Mouse (Mus musculus) hematopoietic stem cell, adult 5-6 weeks (primary cell): ENCODE data around the gene Gm14412. TPM values are rescaled to one million over a fixed set of nuclear protein-coding genes. Genes with fewer than 3 reads are reported as not detected.
"Not testable (repeated sequence)": the region's sequence is repeated elsewhere in the genome, so short reads cannot be mapped to it uniquely, and the experiment has no call there.

ENCODE experiments used
- ATAC-seq, 2 experiments: fragments of 125-278 bp in 1 of 2; replicated peaks in 1 of 2; 2 replicates each; pipeline ENCODE4 v1.8.0; 2016 to 2017; ENCODE audit warnings: inconsistent platforms in 2 of 2, mild to moderate bottlenecking in 2 of 2, moderate number of reproducible peaks in 2 of 2, low read depth in 1 of 2, moderate TSS enrichment in 1 of 2; ENCODE audit not compliant: low FRiP score in 2 of 2, poor library complexity in 2 of 2, severe bottlenecking in 2 of 2, insufficient read depth in 1 of 2, low TSS enrichment in 1 of 2
- total RNA-seq: library from RNA; stranded (forward); fragments of 172-1452, 232-1000 nt; gene quantifications from 2 replicates; pipeline ENCODE4 v1.2.3, GENCODE M21; 2017

The Gm14412 gene
- not detected in 2 replicates for total RNA-seq

DNA sequence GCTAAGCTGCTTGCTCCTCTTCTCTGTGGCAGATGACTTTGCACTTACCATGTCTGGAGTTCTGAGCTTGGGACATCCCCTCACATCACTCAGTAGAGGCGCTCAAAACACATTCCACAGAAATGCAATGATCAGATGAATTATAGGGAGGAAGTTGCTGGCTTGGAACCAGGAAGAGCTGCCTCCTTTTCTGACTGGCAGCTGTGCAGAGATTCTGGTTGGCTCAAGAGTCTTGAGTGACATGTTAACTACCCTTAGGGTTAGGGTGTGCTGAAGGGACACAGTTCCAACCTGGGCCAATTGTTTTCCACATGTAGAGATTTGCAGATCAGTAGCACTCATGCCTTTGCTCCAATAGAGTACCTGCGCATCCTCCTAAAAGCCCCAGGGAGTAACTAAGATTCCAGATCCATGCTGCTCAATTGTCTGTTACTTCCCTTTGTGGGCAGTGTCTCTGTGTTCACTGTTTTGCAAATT lies at the start of gene Gm14412:
Gene Gm14412, minus strand, starts transcription at position 51 of the 477 bp plus-strand sequence.
- ATAC-seq, result not testable (repeated sequence)

DNA sequence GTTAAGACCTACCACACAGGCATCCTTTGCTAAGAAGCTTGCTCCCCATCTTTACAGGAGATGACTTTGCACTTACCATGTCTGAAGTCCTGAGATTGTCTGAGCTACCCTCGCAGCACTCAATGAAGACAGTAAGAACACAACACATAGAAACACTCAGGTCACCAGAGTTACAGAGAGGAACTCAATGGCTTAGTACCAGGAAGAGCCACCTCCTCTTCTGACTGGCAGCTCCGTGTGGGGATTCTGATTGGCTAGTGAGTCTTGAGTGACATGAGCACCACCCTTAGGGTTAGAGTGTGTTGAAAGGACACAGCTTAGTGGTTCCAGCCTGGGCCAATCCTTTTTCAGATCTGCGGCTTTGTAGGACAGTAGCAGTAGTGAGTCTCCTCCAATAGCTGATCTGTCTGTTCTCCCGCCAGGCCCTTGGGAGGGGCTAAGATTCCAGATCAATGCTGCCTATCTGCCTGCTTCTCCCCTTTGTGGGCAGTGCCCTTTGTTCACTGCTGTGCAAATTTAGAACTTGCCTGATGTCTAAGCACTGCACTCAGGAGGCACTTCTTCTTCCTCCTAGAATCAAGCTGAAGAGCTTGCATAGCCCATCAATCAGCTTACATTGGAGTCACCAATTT lies 5.7 kb upstream of the Gm14412 start:
- not testable (repeated sequence) for ATAC-seq

DNA sequence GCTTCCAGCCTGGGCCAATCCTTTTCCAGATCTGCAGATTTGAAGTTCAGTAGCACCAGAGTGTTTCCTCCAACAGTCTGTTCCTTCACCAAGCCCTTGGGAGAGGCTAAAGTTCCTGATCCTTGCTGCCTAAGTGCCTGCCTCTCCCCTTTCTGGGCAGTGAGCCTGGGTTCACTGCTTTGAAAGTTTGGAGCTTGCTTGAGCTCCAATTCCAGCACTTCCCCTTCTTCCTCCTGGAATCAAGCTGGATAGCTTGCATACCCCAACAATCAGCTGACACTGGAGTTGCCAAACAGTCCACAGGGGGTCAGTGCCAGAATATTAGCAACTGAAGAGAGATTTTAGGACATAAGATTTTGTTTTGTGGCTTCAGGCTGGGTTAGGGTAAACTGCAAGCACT lies 2.7 kb downstream of the Gm14412 start:
- ATAC-seq, result not testable (repeated sequence)

DNA sequence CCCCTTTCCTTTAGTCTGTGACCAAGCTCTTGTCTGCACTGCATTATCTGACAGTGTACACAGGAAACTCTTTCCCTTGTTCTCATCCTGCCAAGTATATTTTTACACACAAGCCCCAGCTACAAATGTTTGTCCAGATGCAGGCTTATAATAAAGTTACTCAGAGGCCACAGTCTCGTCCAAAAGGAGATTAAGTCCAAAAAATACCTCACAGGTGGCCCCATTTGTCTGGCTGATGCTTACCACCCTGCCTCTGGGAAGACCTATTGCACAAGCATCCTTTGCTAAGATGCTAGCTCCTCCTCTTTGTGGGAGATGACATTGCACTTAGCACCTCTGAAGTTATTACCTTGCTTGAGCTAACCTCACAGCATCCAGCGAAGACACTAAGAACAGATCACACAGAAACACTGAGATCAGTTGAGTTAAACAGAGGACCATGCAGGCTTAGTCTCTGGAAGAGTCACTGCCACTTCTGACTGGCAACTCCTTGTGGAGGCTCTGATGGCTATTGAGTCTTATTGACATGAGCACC lies 3.3 kb downstream of the Gm14412 start:
- ATAC-seq, result not testable (repeated sequence)

DNA sequence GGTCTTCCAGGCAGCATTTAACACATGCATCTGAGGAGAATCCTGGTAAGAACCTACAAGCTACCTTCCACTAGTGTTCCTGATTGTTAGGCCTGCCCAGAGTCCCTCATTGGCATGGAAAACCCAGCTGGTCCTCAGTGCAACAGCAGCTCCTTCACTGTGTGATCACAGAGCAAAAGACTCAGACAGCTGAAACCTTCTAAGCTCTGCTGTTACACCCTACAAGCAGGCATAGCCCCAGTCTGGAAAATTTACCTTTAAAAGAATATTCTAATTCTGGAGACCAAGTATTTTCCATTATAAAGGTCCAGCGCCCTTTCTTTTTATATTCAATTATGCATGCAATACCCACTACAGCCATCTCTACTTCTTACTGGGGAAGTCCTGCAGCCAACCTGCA lies 5.1 kb downstream of the Gm14412 start:
- ATAC-seq, result no peak

DNA sequence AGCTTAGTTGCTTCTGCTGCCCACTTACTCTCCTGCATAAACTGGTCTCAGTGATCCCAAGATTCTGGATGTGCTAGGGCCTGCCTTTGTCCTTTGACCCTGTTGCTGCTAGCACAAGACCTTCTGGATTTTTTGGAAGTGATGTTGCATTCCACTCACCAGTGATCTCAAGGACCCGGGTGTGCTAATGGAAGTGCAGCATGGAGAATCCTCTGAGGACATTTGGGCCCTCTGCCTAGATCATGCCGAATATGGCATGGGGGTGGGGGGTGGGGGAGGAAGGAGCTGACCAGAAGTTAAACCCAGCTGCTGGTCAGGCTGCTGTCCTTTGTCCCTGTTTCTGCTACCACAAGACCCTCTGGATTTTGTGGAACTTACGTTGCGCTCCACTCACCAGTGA lies 14.5 kb downstream of the Gm14412 start:
- not testable (repeated sequence) for ATAC-seq

DNA sequence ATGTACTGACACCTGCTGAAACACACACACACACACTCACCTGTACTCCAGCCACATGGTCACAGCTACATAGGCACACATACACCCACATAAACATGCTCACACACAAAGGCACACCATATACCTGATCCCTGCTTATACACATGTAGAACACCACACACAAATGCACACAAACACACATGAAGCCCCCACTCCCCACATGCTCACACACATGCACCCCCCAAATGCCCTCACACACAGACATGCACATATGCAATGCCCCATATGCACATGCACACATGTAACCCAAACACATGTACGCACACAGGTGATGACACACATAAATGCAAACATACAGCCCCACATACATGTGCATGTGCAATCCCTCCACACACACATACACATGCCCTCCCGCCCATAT lies 19.1 kb downstream of the Gm14412 start:
- ATAC-seq, result not testable (repeated sequence)

DNA sequence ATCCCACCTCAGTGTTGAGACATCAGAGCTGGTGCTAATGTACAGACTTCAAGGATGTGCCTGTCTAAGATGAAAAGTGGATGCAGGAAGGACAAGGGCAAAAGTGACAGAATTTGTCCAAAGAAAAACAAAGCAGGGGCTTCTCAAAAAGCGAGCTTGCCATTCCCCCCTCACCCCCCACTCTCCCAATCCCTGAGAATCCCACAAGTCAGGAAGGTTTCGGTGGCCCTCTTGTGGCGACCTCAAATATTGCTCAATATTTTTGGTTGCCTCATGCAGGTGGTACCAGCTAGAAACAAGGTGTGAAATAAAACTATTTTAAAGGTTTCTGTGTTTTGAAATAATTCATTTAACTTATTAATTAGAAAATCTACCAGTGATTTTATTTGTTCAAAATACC lies 40.4 kb downstream of the Gm14412 start:
- ATAC-seq, result not testable (repeated sequence)

DNA sequence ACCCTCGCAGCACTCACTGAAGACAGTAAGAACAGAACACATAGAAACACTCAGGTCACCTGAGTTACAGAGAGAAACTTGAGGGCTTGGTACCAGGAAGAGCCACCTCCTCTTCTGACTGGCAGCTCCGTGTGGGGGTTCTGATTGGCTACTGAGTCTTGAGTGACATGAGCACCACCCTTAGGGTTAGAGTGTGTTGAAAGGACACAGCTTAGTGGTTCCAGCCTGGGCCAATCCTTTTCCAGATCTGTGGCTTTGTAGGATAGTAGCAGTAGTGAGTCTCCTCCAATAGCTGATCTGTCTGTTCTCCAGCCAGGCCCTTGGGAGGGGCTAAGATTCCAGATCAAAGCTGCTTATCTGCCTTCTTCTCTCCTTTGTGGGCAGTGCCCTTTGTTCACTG lies 46.4 kb downstream of the Gm14412 start:
- ATAC-seq, result not testable (repeated sequence)

DNA sequence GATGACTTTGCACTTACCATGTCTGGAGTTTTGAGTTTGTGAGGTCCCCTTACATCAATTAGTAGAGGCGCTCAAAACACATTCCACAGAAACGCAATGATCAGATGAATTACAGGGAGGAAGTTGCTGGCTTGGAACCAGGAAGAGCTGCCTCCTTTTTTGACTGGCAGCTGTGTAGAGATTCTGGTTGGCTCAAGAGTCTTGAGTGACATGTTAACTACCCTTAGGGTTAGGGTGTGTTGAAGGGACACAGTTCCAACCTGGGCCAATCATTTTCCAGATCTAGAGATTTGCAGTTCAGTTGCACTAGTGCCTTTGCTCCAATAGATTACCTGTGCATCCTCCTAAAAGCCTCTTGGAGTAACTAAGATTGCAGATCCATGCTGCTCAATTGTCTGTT lies 51.9 kb downstream of the Gm14412 start:
- not testable (repeated sequence) for ATAC-seq

DNA sequence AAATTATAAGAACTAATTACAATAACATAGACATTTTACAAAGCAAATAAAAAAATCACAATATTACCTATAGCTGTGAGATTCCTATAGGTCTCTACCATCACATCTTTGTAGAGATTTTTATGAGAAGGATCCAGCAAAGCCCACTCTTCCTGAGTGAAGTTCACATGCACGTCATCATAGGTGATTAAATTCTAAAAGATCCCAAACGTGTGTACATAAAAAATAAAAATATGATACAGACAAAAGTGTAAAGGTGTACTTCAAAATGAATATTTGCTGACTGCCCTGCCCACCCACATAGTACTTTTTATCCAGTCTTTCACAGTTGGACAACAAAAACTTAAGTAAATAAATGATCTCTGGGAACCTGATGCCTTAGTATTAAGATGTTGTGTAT lies 57.2 kb downstream of the Gm14412 start, which contains the start of gene Gm14409:
Gene Gm14409, minus strand, starts transcription at position 101 of the 400 bp plus-strand sequence.
- ATAC-seq, result not testable (repeated sequence)

Other genes starting within 250 kb of the Gm14412 start
- 0.88 TPM in 1 of 2 replicates, not detected in the other for gene Gm14401, start 250.0 kb downstream of the Gm14412 start, total RNA-seq
- gene Gm14410, start 117.9 kb downstream of the Gm14412 start, total RNA-seq, result 19.1 and 30.2 TPM in 2 replicates
- 0.75 TPM in 1 of 2 replicates, not detected in the other for gene Gm14409, start 57.3 kb downstream of the Gm14412 start, total RNA-seq
- 6.7 and 20.5 TPM in 2 replicates for gene Gm14418, start 74.0 kb upstream of the Gm14412 start, total RNA-seq
- gene Zfp970, start 140.4 kb upstream of the Gm14412 start, total RNA-seq, result 14.8 and 21.5 TPM in 2 replicates
- 5.4 and 13.0 TPM in 2 replicates for gene Gm14403, start 173.9 kb upstream of the Gm14412 start, total RNA-seq